Mouse (Mus musculus): ENCODE results near the gene Zfp882.
"Not testable (repeated sequence)": the region's sequence is repeated elsewhere in the genome, so short reads cannot be mapped to it uniquely, and the experiment has no call there.

GRCm38 (mm10) chr8:71861551-71861950, 46.9 kb upstream of the Zfp882 start:
- not testable (repeated sequence) for TF ChIP-seq POLR2A (IDR thresholded peaks at IDR 0.05; ENCODE audit: borderline replicate concordance, low read depth, low read length); CTCF (IDR thresholded peaks at IDR 0.05; ENCODE audit: low read depth, low read length)

Measured in bone marrow macrophage, adult 2 months (primary cell).